Mouse (Mus musculus) 3T3-L1 (cell line): ENCODE measurements around the gene Guca2a.

ENCODE experiments used
- DNase-seq: peaks from one replicate; pipeline ENCODE4 v3.0.0-alpha.2; 2015; ENCODE audit warnings: low read depth, low spot score

The Guca2a gene

GRCm38 (mm10) chr4:119638656-119639055 is 1.2 kb downstream of the Guca2a start:
- no peak for DNase-seq

- DNase-seq: no peak
These were observed 5.2 kb downstream of the Guca2a start for GRCm38 (mm10) chr4:119642666-119643065.

DNA sequence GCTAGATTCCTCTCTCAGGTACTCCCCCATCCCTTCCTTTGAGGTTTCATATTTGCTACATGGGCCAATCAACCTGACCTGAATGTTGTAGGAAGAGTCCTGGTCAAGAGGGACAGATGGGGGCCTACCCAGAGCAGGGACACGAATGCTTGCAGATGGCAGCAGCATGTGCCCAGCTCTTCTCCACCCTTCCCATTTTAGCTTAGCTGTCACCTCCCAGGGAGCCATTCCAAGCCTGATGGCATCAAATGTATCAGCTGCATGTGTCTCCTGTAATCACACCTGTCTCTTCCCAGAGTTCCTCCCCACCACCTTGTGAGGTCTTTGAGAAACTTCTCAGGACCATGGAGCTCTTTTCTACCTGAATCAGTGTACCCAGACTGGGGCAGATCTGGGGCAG is 19.5 kb downstream of the Guca2a start:
- DNase-seq: no peak

DNA sequence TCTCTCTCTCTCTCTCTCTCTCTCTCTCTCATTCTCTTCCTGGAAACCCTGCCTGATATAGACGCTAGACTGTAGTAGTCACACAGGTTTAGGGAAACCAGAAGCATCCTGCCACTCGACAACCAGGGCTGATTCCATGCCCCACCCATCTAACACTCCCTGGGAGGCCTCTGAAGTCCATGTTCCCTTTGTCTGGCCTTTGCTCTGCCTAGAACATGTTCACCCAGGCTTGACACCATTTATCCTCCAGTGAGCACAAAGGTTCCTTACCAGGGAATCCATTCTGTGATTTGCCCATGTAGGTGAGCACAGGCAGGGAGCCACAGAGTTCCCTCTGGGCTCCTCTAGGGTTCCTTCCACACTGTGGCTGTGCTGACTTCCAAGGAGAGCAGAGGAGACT is 20.7 kb downstream of the Guca2a start:
- DNase-seq: no peak

DNA sequence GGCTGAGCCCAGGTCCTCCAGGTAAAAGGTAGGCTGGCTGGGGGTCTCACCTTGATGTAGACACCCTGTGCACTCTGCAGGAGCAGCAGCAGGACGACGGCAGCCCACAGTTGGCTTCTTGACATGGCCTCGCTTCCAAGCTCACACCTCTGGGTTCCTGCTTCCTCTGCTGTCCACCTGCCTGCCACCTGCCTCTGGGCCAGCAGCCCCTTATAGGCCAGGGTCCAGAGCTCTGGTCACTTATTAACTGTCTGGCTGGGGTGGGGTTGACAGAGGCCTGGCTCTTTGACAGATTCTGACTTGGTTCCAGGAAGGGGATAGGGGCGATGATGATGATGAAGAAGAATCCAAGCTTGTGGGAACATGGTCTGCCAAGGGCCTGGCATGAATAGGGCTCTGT is 21.2 kb downstream of the Guca2a start, which contains the start of gene Guca2b:
Gene Guca2b, minus strand, starts transcription at position 224 of the 400 bp plus-strand sequence.
- DNase-seq: no peak

GRCm38 (mm10) chr4:119660007-119660406 is 22.5 kb downstream of the Guca2a start:
- DNase-seq: no peak

DNA sequence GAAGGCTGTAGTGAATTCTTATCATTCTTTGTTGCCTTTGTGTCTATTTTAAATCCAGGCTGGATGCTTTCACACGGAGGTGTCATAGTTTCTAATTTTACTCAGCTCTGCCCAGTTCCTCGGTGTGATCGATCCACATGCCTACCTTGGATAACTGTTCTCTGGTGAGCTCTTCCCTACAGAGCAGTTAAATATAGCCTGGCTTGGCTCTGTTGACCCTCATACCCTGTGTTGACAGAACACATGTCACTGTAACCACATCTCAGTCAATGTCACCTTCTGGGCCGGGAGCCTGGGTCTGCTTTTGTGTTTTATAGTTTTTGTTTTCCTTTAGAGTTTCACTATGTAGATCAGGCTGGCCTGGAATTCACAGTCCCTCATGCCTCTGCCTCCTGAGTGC is 24.6 kb downstream of the Guca2a start:
- DNase-seq: peak; percentile 25

DNA sequence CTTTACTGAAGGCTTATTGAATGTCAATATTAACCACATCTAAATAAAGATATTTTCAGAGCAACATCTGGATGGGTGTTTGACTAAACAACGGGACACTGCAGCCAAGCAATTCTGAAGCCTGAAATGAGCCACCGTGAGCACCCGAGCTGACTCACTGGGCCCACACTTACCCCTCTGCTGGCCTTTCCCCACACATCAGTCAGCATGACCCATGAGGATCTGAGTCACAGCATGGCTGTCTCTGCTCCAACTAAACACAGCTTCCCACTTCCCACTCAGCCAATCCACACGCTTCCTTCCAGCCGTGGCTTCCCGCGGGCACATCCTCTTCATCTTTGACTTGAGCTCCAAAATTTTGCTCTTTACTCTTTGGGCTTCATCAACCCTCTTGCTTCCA is 25.5 kb downstream of the Guca2a start:
- DNase-seq: peak; percentile 92

- no peak for DNase-seq
These were observed 26.0 kb downstream of the Guca2a start for GRCm38 (mm10) chr4:119663409-119664095.

DNA sequence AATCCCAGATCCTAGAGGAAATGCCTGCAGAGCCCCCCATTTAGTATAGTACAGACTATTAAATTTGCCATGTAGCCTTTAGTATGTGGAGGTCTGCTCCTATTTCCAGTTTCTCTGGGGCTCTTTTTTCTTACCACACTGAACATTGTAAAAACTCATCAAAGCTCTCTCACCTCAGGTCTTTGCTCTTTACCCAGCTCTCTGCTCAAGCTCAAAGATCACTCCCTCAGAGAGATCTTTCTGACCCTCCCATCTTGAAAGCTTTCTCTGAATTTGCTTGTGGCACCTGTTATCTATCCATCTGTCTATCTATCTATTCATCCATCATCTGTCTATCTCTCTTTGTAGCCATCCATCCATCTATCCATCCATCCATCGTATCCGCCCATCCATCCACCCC is 27.7 kb downstream of the Guca2a start:
- no peak for DNase-seq

DNA sequence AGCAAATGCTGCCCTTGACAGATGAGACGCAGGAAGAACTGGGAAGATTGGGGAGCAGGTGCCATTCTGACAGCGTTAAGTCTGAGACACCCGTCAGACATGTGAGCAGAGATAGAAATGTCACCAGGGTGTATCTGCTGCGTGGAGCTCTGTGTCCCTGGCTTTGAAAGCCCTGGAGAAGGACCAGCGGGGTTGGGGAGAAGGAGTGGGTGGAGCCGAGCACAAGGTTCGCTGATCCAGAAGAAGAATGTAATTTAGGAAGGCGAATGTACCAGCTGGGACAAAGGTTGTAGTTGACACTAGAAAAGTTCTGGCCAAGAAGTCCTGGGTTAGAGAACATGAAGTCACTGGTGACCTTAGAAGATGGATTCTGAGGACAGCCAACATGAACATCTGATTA is 28.6 kb downstream of the Guca2a start:
- no peak for DNase-seq

GRCm38 (mm10) chr4:119667454-119667853 is 29.9 kb downstream of the Guca2a start:
- peak; percentile 76 for DNase-seq

DNA sequence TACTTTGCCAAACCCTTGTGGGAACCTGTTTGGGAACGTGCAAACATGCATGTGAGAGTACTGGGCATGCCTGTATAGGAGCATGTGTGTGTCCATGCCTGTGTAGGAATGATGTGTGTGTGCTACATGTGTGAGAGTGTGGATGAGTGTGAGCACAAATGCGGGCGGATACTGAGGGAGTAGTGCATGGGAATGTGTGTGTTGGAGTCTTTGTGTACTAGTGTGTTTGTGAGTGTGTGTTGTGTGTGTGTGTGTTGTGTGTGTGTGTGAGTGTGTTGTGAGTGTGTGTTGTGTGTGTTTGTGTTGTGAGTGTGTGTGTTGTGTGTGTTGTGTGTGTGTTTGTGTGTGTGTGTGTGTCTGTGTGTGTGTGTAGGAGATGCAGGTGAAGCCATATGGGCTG is 30.7 kb downstream of the Guca2a start:
- DNase-seq: no peak

- DNase-seq: no peak
These were observed 31.1 kb downstream of the Guca2a start for GRCm38 (mm10) chr4:119668596-119668995.

DNA sequence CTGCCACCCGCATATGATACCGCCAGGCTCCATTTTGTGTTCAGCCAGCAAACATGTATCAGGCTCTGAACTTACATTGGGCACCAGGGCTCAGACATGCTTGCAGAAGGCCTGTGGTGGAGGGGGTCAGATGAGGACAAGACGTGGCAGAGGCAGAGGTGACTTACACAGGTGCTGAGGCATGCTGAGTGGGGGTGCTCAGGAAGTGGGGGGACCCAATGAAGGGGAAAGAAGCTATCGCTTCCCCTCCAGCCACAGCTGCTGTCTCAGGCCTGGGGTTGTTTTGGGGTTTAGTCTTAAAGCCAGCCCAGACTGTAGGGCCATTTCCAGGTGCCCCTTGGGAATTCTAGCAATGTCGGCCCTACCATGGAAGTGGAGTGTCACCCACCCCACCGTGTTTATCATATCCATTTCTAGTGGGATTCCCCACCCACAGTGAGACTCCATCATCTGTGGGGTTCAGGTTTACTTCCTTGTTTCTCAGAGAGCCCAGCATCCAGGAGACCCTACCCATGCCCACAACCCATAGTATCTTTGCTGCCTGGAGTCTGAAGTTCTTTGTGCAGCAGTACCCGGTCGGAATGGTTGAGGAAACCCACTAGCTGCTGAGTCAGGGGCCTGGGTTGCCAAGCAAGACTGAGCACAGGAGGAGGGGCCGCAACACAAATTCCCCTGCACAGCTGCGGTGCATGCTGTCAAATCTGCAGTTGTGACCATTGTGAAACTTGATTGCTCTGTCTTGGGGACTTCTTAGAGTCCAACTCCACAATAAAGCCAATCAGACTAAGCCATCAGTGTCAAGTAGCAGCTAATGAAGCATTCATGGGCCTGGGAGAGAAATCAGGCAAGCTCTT is 32.1 kb downstream of the Guca2a start:
- DNase-seq: no peak

- no peak for DNase-seq
These were observed 32.7 kb downstream of the Guca2a start for GRCm38 (mm10) chr4:119670210-119670555.

- no peak for DNase-seq
These were observed 33.2 kb downstream of the Guca2a start for GRCm38 (mm10) chr4:119670736-119671135.

DNA sequence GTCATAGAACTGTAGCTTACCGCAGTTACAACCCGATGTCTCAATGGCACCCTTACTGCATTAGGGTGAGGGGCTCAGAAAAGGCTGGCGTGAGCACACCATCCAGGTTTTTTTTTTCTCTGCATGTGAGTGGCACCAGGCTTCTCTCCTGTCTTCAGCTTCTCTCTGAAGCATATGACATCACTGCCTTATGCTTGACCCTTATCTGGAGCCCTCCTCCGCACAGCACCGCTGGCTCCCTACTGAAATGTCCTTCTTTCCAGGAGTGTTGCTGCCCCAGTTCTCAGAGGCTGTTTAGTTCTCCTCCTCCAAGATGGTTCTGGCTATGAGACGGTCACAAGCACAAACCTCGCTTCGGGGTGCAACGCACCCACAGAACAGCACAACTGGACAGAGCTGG is 33.7 kb downstream of the Guca2a start:
- no peak for DNase-seq

GRCm38 (mm10) chr4:119672685-119673084 is 35.2 kb downstream of the Guca2a start:
- no peak for DNase-seq

- DNase-seq: no peak
These were observed 45.1 kb downstream of the Guca2a start for GRCm38 (mm10) chr4:119682596-119682995.

GRCm38 (mm10) chr4:119685746-119686145 is 48.2 kb downstream of the Guca2a start:
- DNase-seq: no peak
